Mouse (Mus musculus): ENCODE results near the gene Krt80. TPM values are rescaled to one million over a fixed set of nuclear protein-coding genes. Genes with fewer than 3 reads are reported as not detected.

Krt80 gene
- total and polyA plus RNA-seq, 3 experiments: 2.2 to 3.2 (median 2.8) TPM

GRCm38 (mm10) chr15:101373286-101373898 lies 3.4 kb upstream of the Krt80 start:
- TF ChIP-seq POLR2A (IDR thresholded peaks at IDR 0.05; ENCODE audit: insufficient read depth, low read depth, low read length) (no peak), EP300 (IDR thresholded peaks at IDR 0.05; ENCODE audit: insufficient read depth, low read depth, low read length) (no peak), CTCF (IDR thresholded peaks at IDR 0.05) (no peak)
- no peaks in the 10 kb centered on the region for H3K27me3 ChIP-seq (ENCODE audit: control insufficient read depth, insufficient read depth, low read length)
- no peak overlapping the region for H3K9ac ChIP-seq (ENCODE audit: low read depth, low read length)
- 92% methylated on average over 16 of the region's 16 CpGs for WGBS
- no peaks in the 10 kb centered on the region for H3K36me3 ChIP-seq (ENCODE audit: control insufficient read depth, insufficient read depth, low read length)
- H3K4me1 ChIP-seq (ENCODE audit: control insufficient read depth, insufficient read depth, low read length): peaks cover 29% of the 10 kb centered on the region
- no peaks in the 10 kb centered on the region for H3K79me2 ChIP-seq (replicated peaks; ENCODE audit: control insufficient read depth, insufficient read depth, low read length)
- H3K4me3 ChIP-seq: no peak overlapping the region
- no peak for DNase-seq
- intact Hi-C loops (cut with DNase I): no loop called here
- no peak overlapping the region for H3K27ac ChIP-seq

GRCm38 (mm10) chr15:101372131-101372977 lies 2.4 kb upstream of the Krt80 start:
- Histone ChIP-seq H3K4me3 (no peak overlapping the region), H3K79me2 (replicated peaks; ENCODE audit: control insufficient read depth, insufficient read depth, low read length) (no peaks in the 10 kb centered on the region), H3K4me1 (ENCODE audit: control insufficient read depth, insufficient read depth, low read length) (peaks cover 29% of the 10 kb centered on the region), H3K9ac (ENCODE audit: low read depth, low read length) (no peak overlapping the region), H3K27ac (peak overlapping the region; percentile 38), H3K27me3 (ENCODE audit: control insufficient read depth, insufficient read depth, low read length) (no peaks in the 10 kb centered on the region), H3K36me3 (ENCODE audit: control insufficient read depth, insufficient read depth, low read length) (no peaks in the 10 kb centered on the region)
- intact Hi-C loops (cut with DNase I): no loop called here
- TF ChIP-seq POLR2A (IDR thresholded peaks at IDR 0.05; ENCODE audit: insufficient read depth, low read depth, low read length): no peak
- no peak for TF ChIP-seq EP300 (IDR thresholded peaks at IDR 0.05; ENCODE audit: insufficient read depth, low read depth, low read length)
- TF ChIP-seq CTCF (IDR thresholded peaks at IDR 0.05): no peak
- DNase-seq: no peak
- WGBS: 49% methylated on average over 7 of the region's 7 CpGs

- H3K27me3 ChIP-seq (ENCODE audit: control insufficient read depth, insufficient read depth, low read length): no peaks in the 10 kb centered on the region
- peak overlapping the region; percentile 68 for H3K27ac ChIP-seq
- TF ChIP-seq CTCF (IDR thresholded peaks at IDR 0.05): no peak
- no peak for TF ChIP-seq EP300 (IDR thresholded peaks at IDR 0.05; ENCODE audit: insufficient read depth, low read depth, low read length)
- TF ChIP-seq POLR2A (IDR thresholded peaks at IDR 0.05; ENCODE audit: insufficient read depth, low read depth, low read length): no peak
- H3K9ac ChIP-seq (ENCODE audit: low read depth, low read length): no peak overlapping the region
- intact Hi-C loops (cut with DNase I): no loop called here
- H3K79me2 ChIP-seq (replicated peaks; ENCODE audit: control insufficient read depth, insufficient read depth, low read length): no peaks in the 10 kb centered on the region
- no peak for DNase-seq
- H3K4me1 ChIP-seq (ENCODE audit: control insufficient read depth, insufficient read depth, low read length): peaks cover 29% of the 10 kb centered on the region
- H3K4me3 ChIP-seq: no peak overlapping the region
- H3K36me3 ChIP-seq (ENCODE audit: control insufficient read depth, insufficient read depth, low read length): no peaks in the 10 kb centered on the region
- 72% methylated on average over 15 of the region's 15 CpGs for WGBS
Measured at GRCm38 (mm10) chr15:101371141-101371985, 1.4 kb upstream of the Krt80 start.

- peak in 1 of 2 experiments; percentile 69 for DNase-seq
- Histone ChIP-seq H3K4me1 (ENCODE audit: control insufficient read depth, insufficient read depth, low read length) (peaks cover 25% of the 10 kb centered on the region), H3K9ac (ENCODE audit: low read depth, low read length) (no peak overlapping the region; the same call in 1 of the 2 replicates), H3K79me2 (replicated peaks; ENCODE audit: control insufficient read depth, insufficient read depth, low read length) (no peaks in the 10 kb centered on the region), H3K27ac (peak overlapping the region; percentile 68), H3K27me3 (ENCODE audit: control insufficient read depth, insufficient read depth, low read length) (no peaks in the 10 kb centered on the region), H3K4me3 (no peak overlapping the region), H3K36me3 (ENCODE audit: control insufficient read depth, insufficient read depth, low read length) (no peaks in the 10 kb centered on the region)
- WGBS: 56% methylated on average over 12 of the region's 12 CpGs
- TF ChIP-seq POLR2A (IDR thresholded peaks at IDR 0.05; ENCODE audit: insufficient read depth, low read depth, low read length): no peak
- TF ChIP-seq CTCF (IDR thresholded peaks at IDR 0.05): no peak
- TF ChIP-seq EP300 (IDR thresholded peaks at IDR 0.05; ENCODE audit: insufficient read depth, low read depth, low read length): no peak
- intact Hi-C loops (cut with DNase I): no loop called here
Measured at GRCm38 (mm10) chr15:101369382-101370100, 421 bp downstream of the Krt80 start.

Data from heart, adult 2 months (tissue).